Mouse (Mus musculus) midbrain, embryonic 15.5 days (tissue): ENCODE measurements around the gene Zfp811. TPM values are rescaled to one million over a fixed set of nuclear protein-coding genes. Genes with fewer than 3 reads are reported as not detected.
"Not testable (repeated sequence)": the region's sequence is repeated elsewhere in the genome, so short reads cannot be mapped to it uniquely, and the experiment has no call there.

Experiments
- ATAC-seq: fragments of 200-750 bp; cut with Nextera tagmentation; replicated peaks from 2 replicates; pipeline ENCODE4 v1.8.0; 2017; ENCODE audit warnings: moderate TSS enrichment
- H3K27ac ChIP-seq: fragments of 300-500 bp; sonication (generic); 2 replicates; pipeline ENCODE4 v1.5.1; 2015; ENCODE audit warnings: mild to moderate bottlenecking, inconsistent platforms
- H3K27me3 ChIP-seq: fragments of 300-500 bp; sonication (generic); replicated peaks from 2 replicates; pipeline ENCODE4 v1.6.1; 2015; ENCODE audit warnings: inconsistent platforms
- H3K36me3 ChIP-seq: fragments of 300-500 bp; sonication (generic); replicated peaks from 2 replicates; pipeline ENCODE4 v1.6.1; 2015; ENCODE audit warnings: inconsistent platforms
- H3K4me1 ChIP-seq: fragments of 300-500 bp; sonication (generic); 2 replicates; pipeline ENCODE4 v1.6.1; 2015; ENCODE audit warnings: inconsistent platforms
- H3K4me2 ChIP-seq: fragments of 300-500 bp; sonication (generic); 2 replicates; pipeline ENCODE4 v1.6.1; 2015; ENCODE audit warnings: inconsistent platforms, mild to moderate bottlenecking, moderate library complexity
- H3K4me3 ChIP-seq: fragments of 300-500 bp; sonication (generic); 2 replicates; pipeline ENCODE4 v1.5.1; 2015; ENCODE audit warnings: mild to moderate bottlenecking, inconsistent platforms
- H3K9ac ChIP-seq: fragments of 300-500 bp; sonication (generic); 2 replicates; pipeline ENCODE4 v1.6.1; 2015; ENCODE audit warnings: mild to moderate bottlenecking, inconsistent platforms
- H3K9me3 ChIP-seq: fragments of 300-500 bp; sonication (generic); 2 replicates; pipeline ENCODE4 v1.6.1; 2016; ENCODE audit warnings: inconsistent platforms
- WGBS: fragments of 180-500 bp; shearing (Covaris S2); methylation state at CpG from one replicate; pipeline ENCODE4 v1.1.7; 2015; ENCODE audit warnings: mixed read lengths; 5-methylcytosine and 5-hydroxymethylcytosine counted together
- polyA plus RNA-seq: library from polyadenylated mRNA; unstranded; fragments of >200 nt; fragmentation: Nextera tagmentation; extraction: Ambion mirVana; gene quantifications from 2 replicates; pipeline ENCODE4 v1.2.1, GENCODE M21; 2015

Zfp811 gene
- polyA plus RNA-seq = 69.5 and 73.5 TPM in 2 replicates

DNA sequence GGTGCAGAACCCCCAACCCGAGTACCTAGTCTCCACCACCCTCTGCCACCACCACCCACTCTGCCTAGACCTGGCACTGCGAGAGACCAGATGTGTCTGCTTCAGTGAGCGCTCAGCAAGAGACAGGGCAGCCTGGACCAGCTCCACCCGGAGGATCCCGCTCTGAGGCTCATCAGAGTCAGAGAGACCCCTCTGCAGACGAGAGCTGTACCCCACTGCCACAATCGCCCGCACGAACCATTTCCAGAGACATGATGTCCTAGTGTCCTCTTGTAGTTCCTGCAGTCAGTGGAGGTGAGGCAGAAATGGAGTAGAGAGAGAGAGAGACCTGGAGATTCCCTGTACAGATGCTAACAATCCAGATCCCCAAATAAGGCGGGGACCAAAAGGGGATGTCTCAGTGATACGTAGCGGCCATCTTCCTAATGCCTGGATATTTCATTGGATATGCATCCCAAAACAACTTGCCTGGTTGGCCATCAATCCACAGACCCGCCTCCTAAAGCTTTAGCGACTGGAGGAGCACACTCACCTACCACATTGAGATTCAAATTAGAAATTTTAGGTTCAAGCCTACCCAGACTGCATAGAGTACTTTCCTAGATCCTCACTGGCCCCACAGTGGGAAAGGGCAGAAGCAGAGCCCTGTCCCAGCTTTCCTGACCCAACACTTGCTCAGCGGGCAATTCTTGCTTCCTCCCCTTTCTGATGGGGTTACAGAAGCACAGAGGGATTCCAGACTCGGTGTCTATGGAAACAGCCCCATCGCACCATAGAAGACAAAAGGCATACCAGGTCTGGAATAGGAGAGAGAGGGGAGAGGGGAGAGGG is at the start of gene Zfp811:
Gene Zfp811 (minus strand): TSS at position 388 of the 831 bp plus-strand sequence.
- H3K4me1 ChIP-seq = peaks cover 26% of the 10 kb centered on the region
- no peaks in the 10 kb centered on the region for H3K36me3 ChIP-seq
- peak within 1 kb of the TSS; percentile 54 for H3K4me2 ChIP-seq
- WGBS = under 1% methylated on average over 17 of the region's 17 CpGs
- no peaks in the 10 kb centered on the region for H3K9me3 ChIP-seq
- H3K27me3 ChIP-seq = no peaks in the 10 kb centered on the region
- peak; percentile 94 for ATAC-seq
- peak within 1 kb of the TSS; percentile 96 for H3K27ac ChIP-seq
- peak within 1 kb of the TSS; percentile 73 for H3K4me3 ChIP-seq
- H3K9ac ChIP-seq = peak within 1 kb of the TSS; percentile 82

DNA sequence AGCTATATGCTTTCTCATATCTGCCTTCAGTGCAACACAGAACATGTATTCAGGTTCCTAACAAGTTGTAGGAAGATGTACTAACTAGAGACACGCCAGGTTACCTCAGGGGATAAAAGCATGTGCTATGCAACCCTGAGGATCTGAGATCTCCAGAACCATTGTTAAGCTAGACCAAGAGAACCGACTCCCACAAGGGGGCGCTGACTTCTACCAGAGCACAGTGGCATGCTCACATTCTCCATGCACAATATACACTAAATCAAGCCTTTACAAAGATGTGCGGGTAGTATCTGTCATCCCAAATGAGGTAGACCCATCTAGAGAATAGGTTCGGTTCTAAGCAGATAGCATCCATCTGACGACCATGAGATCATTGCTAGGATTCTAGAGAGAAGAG is 47.0 kb upstream of the Zfp811 start:
- H3K36me3 ChIP-seq, ATAC-seq, H3K27ac ChIP-seq, H3K4me1 ChIP-seq, H3K4me3 ChIP-seq, H3K4me2 ChIP-seq, H3K27me3 ChIP-seq, H3K9me3 ChIP-seq, H3K9ac ChIP-seq: not testable (repeated sequence)
- WGBS = 74% methylated on average over 4 of the region's 6 CpGs

DNA sequence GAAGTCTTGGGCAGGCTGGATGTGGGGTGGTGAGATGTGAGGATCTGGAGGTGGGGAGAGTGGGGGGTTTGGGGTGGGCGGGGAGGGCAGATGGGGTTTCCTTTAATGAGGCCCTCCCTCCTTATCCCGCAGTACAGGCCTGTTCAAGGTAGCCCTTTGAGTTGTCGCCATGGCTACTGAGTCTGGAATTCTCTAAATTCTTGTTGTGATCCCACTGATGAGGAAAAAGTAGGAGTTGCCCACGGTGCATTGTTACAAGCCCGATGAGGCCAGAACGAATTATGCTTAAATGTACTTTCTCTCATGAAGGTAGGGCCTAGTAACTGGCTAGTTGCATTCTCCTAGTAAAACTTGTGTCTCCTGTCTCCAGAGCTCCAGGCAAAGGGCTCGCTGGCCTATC is 41.9 kb upstream of the Zfp811 start:
- ATAC-seq = no peak
- no peaks in the 10 kb centered on the region for H3K36me3 ChIP-seq
- H3K27ac ChIP-seq = no peak overlapping the region
- WGBS = 25% methylated on average over 7 of the region's 7 CpGs
- H3K27me3 ChIP-seq = no peaks in the 10 kb centered on the region
- H3K9me3 ChIP-seq = no peaks in the 10 kb centered on the region
- H3K4me3 ChIP-seq = no peak overlapping the region
- no peaks in the 10 kb centered on the region for H3K4me1 ChIP-seq
- no peak overlapping the region for H3K4me2 ChIP-seq
- H3K9ac ChIP-seq = no peak overlapping the region

DNA sequence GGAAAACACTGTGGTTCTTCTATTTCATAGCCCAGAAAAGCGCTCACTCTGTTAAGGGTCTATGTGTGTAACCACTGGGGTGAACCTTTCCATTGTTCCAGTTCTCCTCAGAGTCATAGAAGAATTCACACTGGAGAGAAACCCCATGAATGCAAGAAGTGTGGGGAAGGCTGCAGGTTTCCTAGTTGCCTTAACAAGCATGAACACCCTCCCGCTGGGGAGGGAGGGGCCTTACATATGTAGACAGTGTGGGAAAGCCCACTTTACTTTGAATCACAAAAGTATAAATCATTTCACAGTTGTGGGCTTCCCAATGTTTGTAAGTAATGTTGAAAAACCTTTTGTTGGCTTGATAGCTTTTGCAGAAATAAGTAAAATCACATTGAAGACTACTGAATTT is 31.7 kb upstream of the Zfp811 start:
- Histone ChIP-seq H3K4me1 (no peaks in the 10 kb centered on the region), H3K9ac (no peak overlapping the region), H3K9me3 (peaks cover 2% of the 10 kb centered on the region), H3K4me3 (no peak overlapping the region), H3K27ac (no peak overlapping the region), H3K4me2 (no peak overlapping the region), H3K36me3 (no peaks in the 10 kb centered on the region), H3K27me3 (no peaks in the 10 kb centered on the region)
- ATAC-seq = no peak
- 42% methylated on average over 2 of the region's 2 CpGs for WGBS

DNA sequence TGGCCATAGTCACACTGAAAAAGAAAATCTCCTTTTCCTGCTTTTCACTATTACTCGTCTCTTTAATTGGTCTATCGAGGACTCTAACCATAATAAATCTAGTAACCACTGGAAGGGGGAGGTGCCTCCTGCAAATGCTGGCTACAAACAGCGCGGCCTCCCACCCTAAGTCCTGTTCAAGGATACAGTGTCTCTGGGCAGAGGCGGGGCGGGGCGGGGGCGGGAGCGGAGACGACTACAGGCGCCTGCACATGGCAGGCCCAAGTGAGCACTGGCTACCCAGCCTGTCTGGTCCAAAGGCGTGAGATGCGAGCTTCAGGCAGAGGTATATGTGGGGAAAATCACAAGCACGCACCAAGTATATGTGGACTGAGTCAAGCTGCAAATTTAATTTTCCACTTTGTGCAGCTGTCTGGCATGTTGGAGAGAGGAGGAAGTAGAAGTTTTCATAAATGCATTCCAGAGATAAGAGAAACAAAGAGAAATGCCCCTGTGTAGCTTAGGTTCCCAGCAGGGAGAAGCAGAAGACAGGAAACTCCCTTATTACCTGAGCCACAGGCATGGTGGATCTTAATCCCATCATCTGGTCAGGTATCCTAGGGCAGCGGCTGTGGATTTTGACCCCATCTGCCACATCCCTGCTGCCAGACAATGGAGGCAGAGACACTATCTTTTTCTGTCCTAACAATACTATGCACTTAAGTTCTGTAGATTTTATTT is 29.5 kb upstream of the Zfp811 start:
- ATAC-seq = no peak
- H3K4me1 ChIP-seq = no peaks in the 10 kb centered on the region
- H3K27ac ChIP-seq = no peak overlapping the region
- H3K4me2 ChIP-seq = no peak overlapping the region
- peaks cover under 1% of the 10 kb centered on the region for H3K9me3 ChIP-seq
- no peaks in the 10 kb centered on the region for H3K36me3 ChIP-seq
- no peaks in the 10 kb centered on the region for H3K27me3 ChIP-seq
- no peak overlapping the region for H3K4me3 ChIP-seq
- WGBS = 48% methylated on average over 15 of the region's 15 CpGs
- H3K9ac ChIP-seq = no peak overlapping the region

DNA sequence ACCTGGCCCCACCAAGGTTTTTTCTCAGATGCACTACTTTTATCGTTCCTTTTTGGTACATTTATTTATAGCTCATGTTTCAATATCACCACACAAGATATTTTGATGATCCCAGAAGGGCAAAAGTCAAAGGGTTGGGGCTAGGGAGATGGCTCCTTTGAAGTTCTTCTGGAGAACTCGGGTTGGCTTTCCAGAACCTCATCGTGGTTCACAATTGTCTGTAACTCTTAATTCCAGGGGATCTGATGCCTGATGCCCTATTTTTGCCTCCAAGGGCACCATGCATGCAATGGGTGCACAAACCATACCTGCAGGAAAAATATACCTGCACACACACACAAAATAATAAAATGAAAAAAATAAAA is 20.7 kb upstream of the Zfp811 start:
- peak overlapping the region; percentile 43; the same call in 1 of the 2 replicates for H3K27ac ChIP-seq
- H3K9me3 ChIP-seq = no peaks in the 10 kb centered on the region
- H3K27me3 ChIP-seq = no peaks in the 10 kb centered on the region
- H3K4me3 ChIP-seq = peak overlapping the region; percentile 82
- peaks cover 16% of the 10 kb centered on the region for H3K4me1 ChIP-seq
- WGBS = 33% methylated on average over 3 of the region's 3 CpGs
- H3K4me2 ChIP-seq = peak overlapping the region; percentile 72
- peaks cover 14% of the 10 kb centered on the region; the same call in 1 of the 2 replicates for H3K36me3 ChIP-seq
- ATAC-seq = peak; percentile 55
- H3K9ac ChIP-seq = no peak overlapping the region; the same call in 1 of the 2 replicates

DNA sequence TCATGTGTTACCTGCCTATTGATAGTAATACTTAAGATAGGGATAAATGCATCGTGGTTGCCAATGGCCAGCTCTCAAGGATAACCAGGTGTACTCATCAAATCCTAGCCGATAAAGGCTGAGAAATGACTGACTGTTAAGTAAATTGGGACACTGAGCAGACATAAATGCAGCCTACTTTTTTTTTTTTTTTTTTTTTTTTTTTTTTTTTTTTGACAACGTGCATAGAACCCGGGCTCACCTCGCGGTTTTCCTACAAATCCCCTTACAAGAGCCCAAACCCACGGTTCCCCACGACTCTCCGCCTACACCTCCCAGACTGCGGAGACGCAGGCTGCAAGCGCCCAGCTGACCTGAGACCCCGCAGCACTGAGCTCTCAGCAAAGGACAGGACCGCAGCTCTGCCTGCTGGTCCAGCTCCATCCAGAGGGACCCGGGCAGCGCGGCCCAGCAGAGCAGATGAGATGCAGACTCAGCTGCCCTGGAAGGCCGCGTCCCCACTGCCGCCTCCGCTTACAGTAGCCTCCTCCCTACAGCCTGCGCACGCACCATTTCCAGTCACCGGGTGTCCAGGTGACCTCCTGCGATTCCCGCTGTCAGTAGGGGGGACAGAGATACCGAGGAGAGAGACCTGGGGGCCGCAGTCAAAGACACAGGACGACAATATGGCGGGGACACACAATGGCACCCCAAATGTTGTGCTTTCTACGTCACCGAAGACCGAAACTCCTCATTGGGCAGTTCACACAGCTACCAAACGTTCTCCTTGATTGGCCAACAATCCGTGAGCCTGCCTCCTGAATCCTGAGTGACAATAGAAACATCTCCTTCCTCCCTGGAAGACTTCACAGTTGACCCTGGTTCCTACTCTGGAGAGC is 20.0 kb upstream of the Zfp811 start, which contains the start of gene Zfp799:
Gene Zfp799 (minus strand): TSS at position 722 of the 878 bp plus-strand sequence.
- WGBS = 1% methylated on average over 35 of the region's 35 CpGs
- peaks cover 18% of the 10 kb centered on the region; the same call in 1 of the 2 replicates for H3K36me3 ChIP-seq
- peak; percentile 99 for ATAC-seq

DNA sequence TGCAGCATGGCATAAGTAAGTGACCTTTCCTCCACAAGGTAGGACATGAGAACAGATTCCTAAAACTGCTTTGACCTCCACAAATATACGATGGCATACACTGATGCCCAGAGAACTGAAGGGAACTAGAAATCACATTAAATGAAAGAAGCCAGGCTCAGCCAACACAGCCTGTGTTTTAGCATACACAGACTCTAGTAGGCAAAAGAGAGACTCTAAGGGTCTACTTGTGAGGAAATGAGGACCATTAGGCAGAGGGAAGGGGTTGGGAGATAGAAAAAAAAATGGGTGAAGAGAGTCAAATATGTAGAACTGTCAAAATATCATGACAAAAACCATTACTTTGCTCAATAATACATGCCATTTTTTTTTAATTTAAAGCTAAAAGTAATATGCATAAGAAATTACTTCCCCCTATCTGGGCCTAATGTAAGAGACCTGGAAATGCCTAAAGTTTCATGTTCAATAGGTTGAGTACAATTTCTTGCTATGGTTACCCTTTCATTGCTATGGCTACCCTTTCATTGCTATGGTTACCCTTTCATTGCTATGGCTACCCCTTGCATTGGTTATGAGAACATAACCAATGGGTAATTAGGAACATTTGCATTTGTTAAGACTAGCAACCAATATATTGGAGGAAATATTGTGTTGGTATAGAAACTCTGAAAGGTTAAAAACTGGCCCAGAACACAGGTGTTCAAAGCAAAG is 6.5 kb upstream of the Zfp811 start:
- H3K4me2 ChIP-seq = no peak overlapping the region
- no peaks in the 10 kb centered on the region for H3K4me1 ChIP-seq
- no peak overlapping the region for H3K4me3 ChIP-seq
- no peaks in the 10 kb centered on the region for H3K27me3 ChIP-seq
- ATAC-seq = no peak
- WGBS = 91% methylated on average over 1 of the region's 1 CpGs
- no peak overlapping the region for H3K27ac ChIP-seq
- no peak overlapping the region for H3K9ac ChIP-seq
- H3K9me3 ChIP-seq = no peaks in the 10 kb centered on the region
- H3K36me3 ChIP-seq = peaks cover 35% of the 10 kb centered on the region

More for the DNA sequence above, 20.0 kb upstream of the Zfp811 start, which contains the start of gene Zfp799:
- Histone ChIP-seq H3K9me3 (no peaks in the 10 kb centered on the region), H3K4me2 (peak within 1 kb of the TSS; percentile 72), H3K4me1 (peaks cover 16% of the 10 kb centered on the region), H3K27me3 (no peaks in the 10 kb centered on the region), H3K9ac (peak within 1 kb of the TSS; percentile 96), H3K27ac (peak within 1 kb of the TSS; percentile 76), H3K4me3 (peak within 1 kb of the TSS; percentile 82)

DNA sequence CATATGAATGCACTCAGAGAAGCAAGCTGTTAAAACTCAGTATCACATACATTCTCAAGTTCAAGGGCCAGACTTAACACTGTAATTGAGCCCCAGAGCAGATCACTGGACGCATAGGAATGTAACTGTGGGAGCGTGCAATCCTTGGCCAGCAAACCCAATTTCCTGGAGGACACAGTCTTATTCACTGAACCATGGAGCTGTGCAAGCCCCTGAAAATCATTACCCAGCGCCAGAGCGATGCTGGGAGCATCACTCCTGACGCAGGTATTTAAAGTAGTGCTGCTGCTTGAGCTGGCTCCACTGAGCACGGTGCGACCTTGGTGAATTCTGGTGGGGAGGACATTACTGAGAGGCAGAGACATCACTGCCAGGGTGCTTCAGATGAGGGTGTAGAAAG is 4.4 kb upstream of the Zfp811 start:
- ATAC-seq = no peak
- no peak overlapping the region for H3K4me3 ChIP-seq
- peaks cover 17% of the 10 kb centered on the region for H3K36me3 ChIP-seq
- WGBS = 83% methylated on average over 7 of the region's 7 CpGs
- H3K27me3 ChIP-seq = no peaks in the 10 kb centered on the region
- H3K27ac ChIP-seq = no peak overlapping the region
- no peak overlapping the region for H3K9ac ChIP-seq
- H3K9me3 ChIP-seq = no peaks in the 10 kb centered on the region
- H3K4me2 ChIP-seq = no peak overlapping the region
- no peaks in the 10 kb centered on the region for H3K4me1 ChIP-seq

DNA sequence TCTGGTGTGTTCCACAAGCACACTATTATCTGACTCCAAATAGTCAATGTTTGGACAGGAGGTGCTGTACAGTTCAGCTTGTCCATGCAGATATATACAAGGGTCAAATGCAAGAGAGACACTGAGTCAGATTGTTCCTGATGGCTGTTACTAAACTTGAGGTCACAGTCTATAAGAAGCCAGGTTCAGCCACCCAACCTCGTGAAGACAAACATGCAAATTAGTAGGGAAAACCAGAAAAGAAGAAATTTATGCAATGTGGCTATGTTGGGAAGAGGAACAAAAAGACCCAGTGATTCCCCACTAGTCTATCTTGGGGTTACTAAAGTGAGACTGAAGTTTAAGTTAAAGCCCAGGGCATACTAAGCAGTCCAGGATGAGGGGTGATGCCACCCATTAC is 917 bp upstream of the Zfp811 start:
- H3K4me1 ChIP-seq = peaks cover 24% of the 10 kb centered on the region
- no peak overlapping the region for H3K9ac ChIP-seq
- 0 out of 2 replicates have a peak overlapping the region, but pooled peaks have one; percentile 1 for H3K4me3 ChIP-seq
- no peak overlapping the region for H3K27ac ChIP-seq
- 9% methylated on average over 1 of the region's 1 CpGs for WGBS
- H3K27me3 ChIP-seq = no peaks in the 10 kb centered on the region
- no peaks in the 10 kb centered on the region for H3K9me3 ChIP-seq
- H3K4me2 ChIP-seq = peak overlapping the region; percentile 54; the same call in 1 of the 2 replicates
- no peaks in the 10 kb centered on the region for H3K36me3 ChIP-seq
- ATAC-seq = no peak

DNA sequence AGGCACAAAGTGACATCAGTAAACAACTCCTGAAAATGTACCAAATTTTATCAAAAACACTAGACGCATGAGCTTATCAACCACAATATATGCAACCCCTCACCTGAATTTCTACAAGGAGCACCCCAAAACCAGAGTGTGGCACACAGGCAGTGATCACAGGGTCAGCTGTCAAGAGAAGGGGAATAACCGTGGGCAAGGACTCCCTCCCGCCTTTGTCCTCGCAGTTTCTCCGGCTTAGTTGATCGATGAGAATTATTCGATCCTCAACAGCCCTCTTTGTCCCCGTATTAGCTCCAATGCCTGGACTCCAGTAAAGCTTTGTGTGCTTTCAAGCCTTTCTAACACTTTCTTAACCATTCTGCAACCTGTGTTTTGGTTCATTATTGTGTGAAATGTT is 810 bp downstream of the Zfp811 start:
- peak overlapping the region; percentile 82 for H3K9ac ChIP-seq
- no peaks in the 10 kb centered on the region for H3K9me3 ChIP-seq
- H3K27me3 ChIP-seq = no peaks in the 10 kb centered on the region
- peak overlapping the region; percentile 54 for H3K4me2 ChIP-seq
- H3K27ac ChIP-seq = peak overlapping the region; percentile 96
- peak overlapping the region; percentile 73 for H3K4me3 ChIP-seq
- H3K36me3 ChIP-seq = no peaks in the 10 kb centered on the region
- peaks cover 29% of the 10 kb centered on the region for H3K4me1 ChIP-seq
- ATAC-seq = peak; percentile 19; the same call in 1 of the 2 replicates
- WGBS = 4% methylated on average over 8 of the region's 8 CpGs
